Mouse (Mus musculus) lung, embryonic 14.5 days (tissue): ENCODE measurements around the gene Tmem176b. TPM values are rescaled to one million over a fixed set of nuclear protein-coding genes. Genes with fewer than 3 reads are reported as not detected.

Source experiments
- ATAC-seq: fragments of 200-750 bp; cut with Nextera tagmentation; 2 replicates; pipeline ENCODE4 v1.8.0; 2017; ENCODE audit warnings: mild to moderate bottlenecking, moderate TSS enrichment, moderate library complexity; ENCODE audit not compliant: insufficient read depth
- DNase-seq: peaks from one replicate; pipeline ENCODE4 v3.0.0-alpha.2; 2015
- H3K27ac ChIP-seq: fragments of 300-500 bp; sonication (generic); 2 replicates; pipeline ENCODE4 v1.5.1; 2014; ENCODE audit warnings: low read depth, mild to moderate bottlenecking, moderate library complexity
- H3K27me3 ChIP-seq: fragments of 300-500 bp; sonication (generic); 2 replicates; pipeline ENCODE4 v1.6.1; 2014; ENCODE audit warnings: low read length, control low read depth; ENCODE audit not compliant: insufficient read depth
- H3K36me3 ChIP-seq: fragments of 300-500 bp; sonication (generic); 2 replicates; pipeline ENCODE4 v1.6.1; 2014; ENCODE audit warnings: control low read depth; ENCODE audit not compliant: insufficient read depth
- H3K4me1 ChIP-seq: fragments of 300-500 bp; sonication (generic); 2 replicates; pipeline ENCODE4 v1.6.1; 2014; ENCODE audit warnings: antibody characterized with exemption, control low read depth; ENCODE audit not compliant: insufficient read depth
- H3K4me2 ChIP-seq: fragments of 300-500 bp; sonication (generic); 2 replicates; pipeline ENCODE4 v1.6.1; 2014; ENCODE audit warnings: mild to moderate bottlenecking
- H3K4me3 ChIP-seq: fragments of 300-500 bp; sonication (generic); 2 replicates; pipeline ENCODE4 v1.5.1; 2014; ENCODE audit warnings: low read depth, low read length
- H3K9ac ChIP-seq: fragments of 300-500 bp; sonication (generic); 2 replicates; pipeline ENCODE4 v1.6.1; 2014
- H3K9me3 ChIP-seq: fragments of 300-500 bp; sonication (generic); 2 replicates; pipeline ENCODE4 v1.6.1; 2016; ENCODE audit warnings: low read depth, low read length, control low read depth
- CTCF ChIP-seq: IDR thresholded peaks from 2 replicates; pipeline ENCODE4 v1.5.1; 2016; ENCODE audit warnings: antibody characterized with exemption, low read depth
- WGBS: fragments of 180-500 bp; shearing (Covaris S2); extraction: QIAGEN DNeasy Blood & Tissue Kit; methylation state at CpG from one replicate; pipeline ENCODE4 v1.1.7; 2014; 5-methylcytosine and 5-hydroxymethylcytosine counted together
- polyA plus RNA-seq: library from polyadenylated mRNA; unstranded; fragments of >200 nt; fragmentation: Nextera tagmentation; extraction: Ambion mirVana; gene quantifications from 2 replicates; pipeline ENCODE4 v1.2.1, GENCODE M21; 2014

The Tmem176b gene
- polyA plus RNA-seq, 1 experiment from 2014 or later = 409 TPM

- Histone ChIP-seq H3K4me3 (no peak overlapping the region), H3K36me3 (no peaks in the 10 kb centered on the region), H3K27me3 (no peaks in the 10 kb centered on the region), H3K4me2 (peak overlapping the region; percentile 50), H3K27ac (no peak overlapping the region), H3K4me1 (peaks cover 4% of the 10 kb centered on the region; the same call in 1 of the 2 replicates), H3K9ac (no peak overlapping the region), H3K9me3 (no peaks in the 10 kb centered on the region)
- 12% methylated on average over 23 of the region's 23 CpGs for WGBS
- TF ChIP-seq CTCF = peak; percentile 73
- ATAC-seq (peak; percentile 33; the same call in 1 of the 2 replicates), DNase-seq (peak; percentile 85)
Observed at GRCm38 (mm10) chr6:48860130-48860815, 19.0 kb upstream of the Tmem176b start.

GRCm38 (mm10) chr6:48857613-48858302, 16.5 kb upstream of the Tmem176b start:
- peak; percentile 50 for TF ChIP-seq CTCF
- Histone ChIP-seq H3K36me3 (no peaks in the 10 kb centered on the region), H3K4me2 (0 out of 2 replicates have a peak overlapping the region, but pooled peaks have one; percentile 7), H3K27ac (0 out of 2 replicates have a peak overlapping the region, but pooled peaks have one; percentile 20), H3K27me3 (no peaks in the 10 kb centered on the region), H3K9ac (no peak overlapping the region), H3K4me1 (peaks cover under 1% of the 10 kb centered on the region; the same call in 1 of the 2 replicates), H3K9me3 (no peaks in the 10 kb centered on the region; the same call in 1 of the 2 replicates), H3K4me3 (no peak overlapping the region)
- peak; percentile 78 for DNase-seq
- 29% methylated on average over 8 of the region's 8 CpGs for WGBS
- ATAC-seq = peak; percentile 42; the same call in 1 of the 2 replicates

- Histone ChIP-seq H3K36me3 (no peaks in the 10 kb centered on the region), H3K4me2 (no peak overlapping the region), H3K9ac (no peak overlapping the region), H3K4me3 (no peak overlapping the region), H3K27ac (no peak overlapping the region), H3K4me1 (no peaks in the 10 kb centered on the region; the same call in 1 of the 2 replicates), H3K9me3 (no peaks in the 10 kb centered on the region; the same call in 1 of the 2 replicates), H3K27me3 (no peaks in the 10 kb centered on the region)
- WGBS = 97% methylated on average over 2 of the region's 2 CpGs
- peak; percentile 47 for TF ChIP-seq CTCF
- no peak for ATAC-seq
- DNase-seq = no peak
Observed at GRCm38 (mm10) chr6:48854155-48854554, 12.9 kb upstream of the Tmem176b start.

GRCm38 (mm10) chr6:48851820-48852491, 10.7 kb upstream of the Tmem176b start:
- Histone ChIP-seq H3K4me3 (peak overlapping the region; percentile 28), H3K4me2 (peak overlapping the region; percentile 57), H3K9me3 (no peaks in the 10 kb centered on the region; the same call in 1 of the 2 replicates), H3K4me1 (no peaks in the 10 kb centered on the region), H3K27ac (peak overlapping the region; percentile 97), H3K9ac (peak overlapping the region; percentile 55), H3K36me3 (no peaks in the 10 kb centered on the region), H3K27me3 (no peaks in the 10 kb centered on the region)
- under 1% methylated on average over 29 of the region's 29 CpGs for WGBS
- TF ChIP-seq CTCF = no peak
- ATAC-seq (peak; percentile 86), DNase-seq (peak; percentile 85)

GRCm38 (mm10) chr6:48845086-48845485, 3.8 kb upstream of the Tmem176b start:
- Histone ChIP-seq H3K9ac (no peak overlapping the region), H3K27me3 (no peaks in the 10 kb centered on the region), H3K4me3 (no peak overlapping the region), H3K4me1 (peaks cover 7% of the 10 kb centered on the region), H3K4me2 (no peak overlapping the region), H3K9me3 (no peaks in the 10 kb centered on the region), H3K27ac (no peak overlapping the region), H3K36me3 (peaks cover 31% of the 10 kb centered on the region)
- no peak for ATAC-seq
- DNase-seq = no peak
- no peak for TF ChIP-seq CTCF
- WGBS = 57% methylated on average over 4 of the region's 4 CpGs

GRCm38 (mm10) chr6:48842111-48842842, 981 bp upstream of the Tmem176b start:
- Histone ChIP-seq H3K9me3 (no peaks in the 10 kb centered on the region), H3K4me1 (peaks cover 19% of the 10 kb centered on the region), H3K9ac (peak overlapping the region; percentile 66), H3K4me2 (peak overlapping the region; percentile 93), H3K4me3 (peak overlapping the region; percentile 52), H3K36me3 (peaks cover 44% of the 10 kb centered on the region), H3K27ac (peak overlapping the region; percentile 94), H3K27me3 (no peaks in the 10 kb centered on the region)
- DNase-seq (peak; percentile 73), ATAC-seq (no peak)
- WGBS = 41% methylated on average over 11 of the region's 11 CpGs
- peak; percentile 55 for TF ChIP-seq CTCF
